Mouse (Mus musculus) erythroblast, embryonic 14.5 days (primary cell): ENCODE measurements at regions not wholly inside any gene's neighbourhood (a gene's known extent, or its start where the extent isn't known, plus 50 kb on each side); places are given as distances from the start of the nearest gene placed in this dataset.

Experiments
- GATA1 ChIP-seq: IDR thresholded peaks from 2 replicates; pipeline ENCODE4 v1.6.1; 2012; ENCODE audit warnings: low read length, inconsistent platforms, mixed read lengths
- TAL1 ChIP-seq: IDR thresholded peaks from 3 replicates; pipeline ENCODE4 v1.6.1; 2012; ENCODE audit warnings: low read length, inconsistent platforms, mixed read lengths

GRCm38 (mm10) chr2:179216773-179217172 lies 225.5 kb upstream of the Cdh4 start:
- TF ChIP-seq GATA1 (no peak), TAL1 (no peak)
